Mouse (Mus musculus): Measurements from ENCODE around the gene Kcng4. TPM values are rescaled to one million over a fixed set of nuclear protein-coding genes. Genes with fewer than 3 reads are reported as not detected.

The Kcng4 gene
- polyA plus RNA-seq, 1 experiment from 2014 or later: 0.13 TPM

DNA sequence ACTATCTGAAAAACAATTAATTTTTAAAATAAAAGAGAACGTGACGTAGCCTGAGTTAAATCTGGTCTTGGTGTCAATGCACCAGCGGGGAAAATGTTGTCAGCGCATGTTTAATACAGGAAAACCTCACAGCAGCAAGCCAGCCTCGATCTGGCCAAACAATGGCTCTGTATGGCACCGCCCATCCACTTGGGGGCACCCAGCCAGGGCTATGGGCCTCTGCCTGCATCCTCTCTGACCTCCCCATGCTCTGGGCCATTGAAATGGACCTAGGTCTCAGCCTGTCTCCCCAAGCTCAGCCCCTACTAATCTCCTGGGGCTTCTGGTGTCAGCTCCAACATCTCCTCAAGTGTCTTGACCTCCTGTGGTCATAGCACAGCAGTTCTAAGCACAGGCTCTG lies 26.4 kb upstream of the Kcng4 start:
- Histone ChIP-seq H3K27me3 (replicated peaks) (no peaks in the 10 kb centered on the region), H3K36me3 (no peaks in the 10 kb centered on the region), H3K4me3 (replicated peaks) (no peak overlapping the region), H3K9ac (no peak overlapping the region), H3K4me1 (replicated peaks) (peaks cover 29% of the 10 kb centered on the region), H3K4me2 (replicated peaks) (no peak overlapping the region), H3K9me3 (no peaks in the 10 kb centered on the region), H3K27ac (no peak overlapping the region)
- no peak for ATAC-seq
- 78% methylated on average over 6 of the region's 6 CpGs for WGBS

DNA sequence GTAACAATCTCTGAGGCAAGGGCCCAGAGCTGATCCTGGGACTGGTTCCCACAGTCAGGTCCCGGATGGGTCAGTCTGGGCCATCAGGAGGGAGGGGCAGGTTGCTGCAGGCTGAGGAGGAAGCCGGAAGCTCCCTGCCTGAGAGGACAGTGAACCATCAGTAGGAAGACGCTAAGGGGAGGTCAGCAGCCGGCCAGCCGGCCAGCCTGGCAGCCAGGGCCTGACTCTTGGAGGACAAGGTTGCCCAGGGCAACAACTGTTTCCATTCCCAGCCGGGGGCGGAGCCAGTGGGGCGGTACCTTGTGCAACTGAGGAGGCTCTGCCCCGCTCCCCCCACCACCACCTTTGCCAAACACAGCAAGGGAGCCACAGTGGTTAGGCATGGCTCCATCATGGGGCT lies 25.6 kb upstream of the Kcng4 start:
- Histone ChIP-seq H3K9me3 (no peaks in the 10 kb centered on the region), H3K4me2 (replicated peaks) (no peak overlapping the region), H3K27ac (peak overlapping the region; percentile 17; the same call in 1 of the 2 replicates), H3K36me3 (no peaks in the 10 kb centered on the region), H3K9ac (no peak overlapping the region), H3K4me3 (replicated peaks) (no peak overlapping the region), H3K4me1 (replicated peaks) (peaks cover 22% of the 10 kb centered on the region), H3K27me3 (replicated peaks) (no peaks in the 10 kb centered on the region)
- 15% methylated on average over 9 of the region's 9 CpGs for WGBS
- peak; percentile 32; the same call in 1 of the 2 replicates for ATAC-seq

- no peak overlapping the region for H3K9ac ChIP-seq
- H3K4me2 ChIP-seq (replicated peaks): no peak overlapping the region
- no peaks in the 10 kb centered on the region for H3K27me3 ChIP-seq (replicated peaks)
- no peaks in the 10 kb centered on the region for H3K36me3 ChIP-seq
- H3K27ac ChIP-seq: no peak overlapping the region
- no peak overlapping the region for H3K4me3 ChIP-seq (replicated peaks)
- peak; percentile 57; the same call in 1 of the 2 replicates for ATAC-seq
- 39% methylated on average over 5 of the region's 5 CpGs for WGBS
- H3K4me1 ChIP-seq (replicated peaks): peaks cover 17% of the 10 kb centered on the region
- H3K9me3 ChIP-seq: no peaks in the 10 kb centered on the region
These were observed 21.4 kb upstream of the Kcng4 start for GRCm38 (mm10) chr8:119656709-119657464.

DNA sequence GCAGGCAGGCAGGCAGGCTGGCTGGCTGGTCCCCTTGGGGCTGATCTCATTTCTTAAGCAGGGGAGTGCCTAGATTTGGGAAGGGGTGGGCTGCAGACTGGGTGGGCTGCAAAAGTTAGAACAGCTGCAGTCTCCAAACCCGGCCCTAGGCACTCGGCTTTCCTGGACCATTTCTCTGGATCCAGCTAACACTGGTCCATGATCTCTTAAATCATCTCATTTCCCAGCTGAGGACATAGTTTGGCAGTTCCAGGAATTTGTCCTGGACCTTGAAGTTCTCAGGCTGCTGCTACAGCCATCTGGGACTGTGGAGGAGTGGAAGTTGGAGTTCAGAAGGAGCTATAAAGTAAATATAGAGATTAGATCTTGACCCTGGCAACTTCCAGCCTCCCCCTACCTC lies 15.8 kb upstream of the Kcng4 start:
- Histone ChIP-seq H3K36me3 (no peaks in the 10 kb centered on the region), H3K4me3 (replicated peaks) (no peak overlapping the region), H3K4me2 (replicated peaks) (no peak overlapping the region), H3K9ac (no peak overlapping the region), H3K27ac (no peak overlapping the region), H3K27me3 (replicated peaks) (no peaks in the 10 kb centered on the region), H3K4me1 (replicated peaks) (peaks cover 5% of the 10 kb centered on the region), H3K9me3 (no peaks in the 10 kb centered on the region)
- peak; percentile 49; the same call in 1 of the 2 replicates for ATAC-seq
- 29% methylated on average over 2 of the region's 2 CpGs for WGBS

DNA sequence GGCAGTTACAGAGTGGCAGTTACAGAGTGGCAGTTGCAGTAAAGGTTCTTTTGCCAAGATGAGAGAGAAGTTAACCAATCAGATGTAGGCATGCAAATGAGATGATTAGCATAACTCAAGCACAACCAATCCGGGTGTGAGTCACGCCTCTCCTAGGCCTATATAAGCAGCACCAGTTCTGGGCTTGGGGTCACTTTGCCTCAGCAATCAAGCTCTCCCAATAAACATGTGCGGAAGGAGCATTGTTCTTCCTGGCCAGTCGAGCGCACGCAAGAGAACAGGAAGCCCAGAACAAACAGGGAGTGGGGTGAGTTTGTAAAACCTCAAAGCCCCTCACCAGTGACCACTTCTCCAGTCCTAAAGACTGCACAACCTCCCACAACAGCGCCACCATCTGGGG lies 11.4 kb upstream of the Kcng4 start:
- Histone ChIP-seq H3K9me3 (no peaks in the 10 kb centered on the region), H3K4me3 (replicated peaks) (no peak overlapping the region), H3K9ac (no peak overlapping the region), H3K27me3 (replicated peaks) (no peaks in the 10 kb centered on the region), H3K27ac (no peak overlapping the region), H3K36me3 (no peaks in the 10 kb centered on the region), H3K4me2 (replicated peaks) (no peak overlapping the region), H3K4me1 (replicated peaks) (no peaks in the 10 kb centered on the region; the same call in 1 of the 2 replicates)
- 82% methylated on average over 7 of the region's 7 CpGs for WGBS
- ATAC-seq: no peak

DNA sequence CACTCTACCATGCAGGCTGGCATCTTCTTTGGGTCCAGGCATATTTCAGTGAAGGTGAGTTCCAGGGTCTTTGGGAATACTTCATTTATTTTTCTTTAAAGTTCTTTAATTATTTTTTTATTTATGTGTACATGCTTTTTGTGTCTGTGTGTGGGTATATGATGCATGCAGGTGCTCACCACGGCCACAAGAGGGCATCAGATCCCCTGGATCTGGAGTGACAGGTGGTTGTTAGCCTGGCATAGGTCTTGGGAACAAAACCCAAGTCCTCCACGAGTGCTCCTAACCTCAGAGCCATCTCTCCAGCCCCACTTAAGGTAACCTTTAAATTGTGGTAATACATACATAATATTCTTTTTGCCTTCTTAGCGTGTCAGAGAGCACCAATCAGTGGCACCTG lies 10.7 kb upstream of the Kcng4 start:
- no peaks in the 10 kb centered on the region for H3K27me3 ChIP-seq (replicated peaks)
- no peaks in the 10 kb centered on the region for H3K4me1 ChIP-seq (replicated peaks)
- 66% methylated on average over 3 of the region's 3 CpGs for WGBS
- no peak overlapping the region for H3K9ac ChIP-seq
- no peak overlapping the region for H3K4me2 ChIP-seq (replicated peaks)
- H3K4me3 ChIP-seq (replicated peaks): no peak overlapping the region
- ATAC-seq: no peak
- H3K36me3 ChIP-seq: no peaks in the 10 kb centered on the region
- H3K9me3 ChIP-seq: no peaks in the 10 kb centered on the region
- H3K27ac ChIP-seq: no peak overlapping the region

DNA sequence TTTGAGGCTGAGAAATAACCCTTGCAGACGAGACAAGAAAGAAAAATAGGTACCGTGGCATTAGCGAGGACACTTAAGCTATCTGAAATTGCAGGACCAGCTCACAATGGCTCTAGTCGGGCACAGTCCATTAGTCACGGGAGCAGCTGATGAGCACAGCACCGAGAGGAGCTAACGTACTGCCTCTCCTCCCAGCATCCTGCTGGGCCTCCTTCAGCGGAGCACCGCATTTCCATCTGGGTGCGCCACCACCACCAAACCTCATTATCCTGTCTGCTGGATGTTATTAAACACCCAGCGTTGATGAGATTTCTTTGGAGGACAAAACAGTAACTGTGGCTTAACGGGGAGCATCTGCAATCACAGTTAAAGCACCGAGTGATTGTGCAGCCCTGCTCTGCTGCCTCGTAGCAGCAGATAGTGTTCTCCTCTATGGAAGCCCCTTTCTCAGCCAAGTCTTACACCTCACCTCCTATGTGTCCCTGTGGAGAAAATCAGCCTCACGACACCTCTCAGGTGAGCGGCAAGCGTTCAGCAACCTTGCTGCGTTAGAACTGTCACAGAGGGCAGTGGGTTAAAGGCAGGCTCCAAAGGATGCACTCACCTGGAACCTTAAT lies 9.6 kb upstream of the Kcng4 start:
- ATAC-seq: no peak
- H3K4me3 ChIP-seq (replicated peaks): no peak overlapping the region
- H3K27me3 ChIP-seq (replicated peaks): no peaks in the 10 kb centered on the region
- 75% methylated on average over 18 of the region's 18 CpGs for WGBS
- no peak overlapping the region for H3K4me2 ChIP-seq (replicated peaks)
- H3K9me3 ChIP-seq: no peaks in the 10 kb centered on the region
- no peaks in the 10 kb centered on the region for H3K36me3 ChIP-seq
- no peaks in the 10 kb centered on the region for H3K4me1 ChIP-seq (replicated peaks)
- no peak overlapping the region for H3K27ac ChIP-seq
- H3K9ac ChIP-seq: no peak overlapping the region

GRCm38 (mm10) chr8:119644429-119644960 lies 9.0 kb upstream of the Kcng4 start:
- Histone ChIP-seq H3K4me3 (replicated peaks) (no peak overlapping the region), H3K36me3 (no peaks in the 10 kb centered on the region), H3K27ac (no peak overlapping the region), H3K4me1 (replicated peaks) (no peaks in the 10 kb centered on the region), H3K27me3 (replicated peaks) (no peaks in the 10 kb centered on the region), H3K9me3 (no peaks in the 10 kb centered on the region), H3K4me2 (replicated peaks) (no peak overlapping the region), H3K9ac (no peak overlapping the region)
- no peak for ATAC-seq
- WGBS: 78% methylated on average over 17 of the region's 17 CpGs

- H3K27me3 ChIP-seq (replicated peaks): no peaks in the 10 kb centered on the region
- no peak overlapping the region for H3K27ac ChIP-seq
- WGBS: 90% methylated on average over 1 of the region's 1 CpGs
- no peak overlapping the region for H3K4me2 ChIP-seq (replicated peaks)
- H3K9me3 ChIP-seq: no peaks in the 10 kb centered on the region
- H3K4me3 ChIP-seq (replicated peaks): no peak overlapping the region
- H3K4me1 ChIP-seq (replicated peaks): no peaks in the 10 kb centered on the region
- H3K9ac ChIP-seq: no peak overlapping the region
- ATAC-seq: no peak
- H3K36me3 ChIP-seq: no peaks in the 10 kb centered on the region
These were observed 7.5 kb upstream of the Kcng4 start for GRCm38 (mm10) chr8:119642960-119643359.

DNA sequence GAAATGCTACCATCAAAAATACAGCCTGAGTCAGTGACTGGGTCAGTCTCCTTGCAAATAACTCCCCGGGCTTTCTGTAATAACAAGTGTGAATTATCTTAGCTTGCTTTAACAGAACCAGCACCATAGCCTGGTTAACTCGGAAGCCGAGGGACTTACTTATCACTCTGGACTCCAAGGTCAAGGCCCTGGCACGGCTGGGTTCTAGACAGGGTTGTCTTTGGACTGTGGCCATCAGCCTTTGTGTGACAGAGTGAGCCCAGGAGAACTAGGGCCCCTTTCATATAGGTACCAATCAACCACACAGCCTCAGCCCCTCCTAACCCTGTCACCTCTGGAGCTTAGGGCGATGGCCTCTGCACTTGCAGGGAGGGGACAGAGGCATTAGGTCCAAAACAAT lies 5.6 kb upstream of the Kcng4 start:
- no peaks in the 10 kb centered on the region for H3K27me3 ChIP-seq (replicated peaks)
- H3K36me3 ChIP-seq: no peaks in the 10 kb centered on the region
- H3K27ac ChIP-seq: no peak overlapping the region
- no peaks in the 10 kb centered on the region for H3K9me3 ChIP-seq
- 59% methylated on average over 5 of the region's 5 CpGs for WGBS
- no peak overlapping the region for H3K4me2 ChIP-seq (replicated peaks)
- peaks cover 3% of the 10 kb centered on the region; the same call in 1 of the 2 replicates for H3K4me1 ChIP-seq (replicated peaks)
- no peak overlapping the region for H3K4me3 ChIP-seq (replicated peaks)
- no peak for ATAC-seq
- no peak overlapping the region for H3K9ac ChIP-seq

- Histone ChIP-seq H3K4me2 (replicated peaks) (no peak overlapping the region), H3K27me3 (replicated peaks) (no peaks in the 10 kb centered on the region), H3K36me3 (no peaks in the 10 kb centered on the region), H3K4me3 (replicated peaks) (no peak overlapping the region), H3K4me1 (replicated peaks) (peaks cover 14% of the 10 kb centered on the region), H3K9ac (no peak overlapping the region), H3K27ac (no peak overlapping the region), H3K9me3 (no peaks in the 10 kb centered on the region)
- peak; percentile 66 for ATAC-seq
- WGBS: 38% methylated on average over 7 of the region's 7 CpGs
These were observed 4.3 kb upstream of the Kcng4 start for GRCm38 (mm10) chr8:119639798-119640197.

DNA sequence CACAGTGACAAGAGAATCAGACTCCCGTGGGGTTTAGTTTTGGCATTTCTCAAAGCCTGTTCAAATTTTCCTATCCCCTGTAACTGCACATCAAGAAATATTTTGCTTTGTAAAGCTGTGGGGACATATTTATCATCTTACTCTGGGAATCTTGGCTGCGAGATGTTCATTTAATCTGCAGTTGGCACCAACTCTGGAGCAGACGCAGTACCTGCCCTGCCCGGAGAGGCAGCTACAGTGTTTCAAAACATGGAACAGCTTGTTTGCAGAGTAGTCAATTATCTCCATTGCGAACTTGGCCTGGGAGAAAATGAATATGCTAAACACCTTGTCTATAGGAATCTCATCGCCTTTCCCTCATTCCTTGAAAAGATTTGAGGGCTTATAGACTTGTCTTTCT lies 2.8 kb upstream of the Kcng4 start:
- no peak overlapping the region for H3K4me3 ChIP-seq (replicated peaks)
- H3K4me1 ChIP-seq (replicated peaks): peaks cover 17% of the 10 kb centered on the region
- H3K4me2 ChIP-seq (replicated peaks): no peak overlapping the region
- H3K9ac ChIP-seq: no peak overlapping the region
- no peak overlapping the region for H3K27ac ChIP-seq
- peaks cover 3% of the 10 kb centered on the region; the same call in 1 of the 2 replicates for H3K27me3 ChIP-seq (replicated peaks)
- no peaks in the 10 kb centered on the region for H3K9me3 ChIP-seq
- no peaks in the 10 kb centered on the region for H3K36me3 ChIP-seq
- ATAC-seq: no peak
- 86% methylated on average over 6 of the region's 6 CpGs for WGBS

DNA sequence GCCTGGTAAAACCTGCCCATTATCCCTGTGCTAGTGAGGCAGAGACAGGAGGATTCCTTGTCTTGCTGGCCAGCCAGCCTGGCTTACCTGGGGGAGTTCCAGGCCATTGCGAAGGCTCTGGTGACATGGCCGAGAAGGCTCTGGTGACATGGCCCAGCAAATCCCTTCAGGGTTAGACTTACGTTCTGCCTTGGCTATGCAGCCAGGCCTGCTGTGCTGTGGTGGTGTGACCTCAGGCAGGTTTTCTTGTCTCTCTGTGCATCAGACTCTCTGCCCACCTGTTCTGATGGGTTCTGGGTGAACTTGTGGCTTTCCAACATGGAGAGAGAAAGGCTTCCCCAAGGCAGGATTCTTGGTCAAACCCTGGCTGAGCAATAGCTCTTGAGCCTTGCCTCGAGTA lies 1.9 kb upstream of the Kcng4 start:
- no peak overlapping the region for H3K4me3 ChIP-seq (replicated peaks)
- H3K9me3 ChIP-seq: no peaks in the 10 kb centered on the region
- no peaks in the 10 kb centered on the region for H3K36me3 ChIP-seq
- 91% methylated on average over 4 of the region's 4 CpGs for WGBS
- H3K4me2 ChIP-seq (replicated peaks): no peak overlapping the region
- H3K27ac ChIP-seq: no peak overlapping the region
- H3K4me1 ChIP-seq (replicated peaks): peaks cover 17% of the 10 kb centered on the region
- H3K27me3 ChIP-seq (replicated peaks): peaks cover 9% of the 10 kb centered on the region
- ATAC-seq: no peak
- H3K9ac ChIP-seq: no peak overlapping the region
